Mouse (Mus musculus) neural tube, embryonic 11.5 days (tissue): ENCODE results near the gene Metrnl. TPM values are rescaled to one million over a fixed set of nuclear protein-coding genes. Genes with fewer than 3 reads are reported as not detected.

Experiments used
- ATAC-seq: fragments of 200-750 bp; cut with Nextera tagmentation; 2 replicates; pipeline ENCODE4 v1.8.0; 2017; ENCODE audit warnings: moderate number of reproducible peaks, mild to moderate bottlenecking, moderate TSS enrichment, moderate library complexity; ENCODE audit not compliant: insufficient read depth, low FRiP score, low TSS enrichment
- DNase-seq: peaks from one replicate; pipeline ENCODE4 v3.0.0-alpha.2; 2015; ENCODE audit warnings: low spot score
- H3K27ac ChIP-seq: fragments of 300-500 bp; sonication (generic); 2 replicates; pipeline ENCODE4 v1.5.1; 2014; ENCODE audit warnings: low read depth, mild to moderate bottlenecking, low read length
- H3K27me3 ChIP-seq: fragments of 300-500 bp; sonication (generic); 2 replicates; pipeline ENCODE4 v1.6.1; 2014; ENCODE audit warnings: mild to moderate bottlenecking, low read length, mixed read lengths; ENCODE audit not compliant: control insufficient read depth, insufficient read depth
- H3K36me3 ChIP-seq: fragments of 300-500 bp; sonication (generic); 2 replicates; pipeline ENCODE4 v1.6.1; 2014; ENCODE audit warnings: mild to moderate bottlenecking, low read length, moderate library complexity, mixed read lengths; ENCODE audit not compliant: control insufficient read depth, insufficient read depth
- H3K4me1 ChIP-seq: fragments of 300-500 bp; sonication (generic); 2 replicates; pipeline ENCODE4 v1.6.1; 2014; ENCODE audit warnings: low read length, mixed read lengths; ENCODE audit not compliant: control insufficient read depth, insufficient read depth
- H3K4me2 ChIP-seq: fragments of 300-500 bp; sonication (generic); 2 replicates; pipeline ENCODE4 v1.6.1; 2014; ENCODE audit warnings: low read depth, mild to moderate bottlenecking, moderate library complexity
- H3K4me3 ChIP-seq: fragments of 300-500 bp; sonication (generic); 2 replicates; pipeline ENCODE4 v1.5.1; 2014; ENCODE audit warnings: low read depth, low read length
- H3K9ac ChIP-seq: fragments of 300-500 bp; sonication (generic); 2 replicates; pipeline ENCODE4 v1.6.1; 2014; ENCODE audit warnings: mild to moderate bottlenecking, low read length
- H3K9me3 ChIP-seq: fragments of 300-500 bp; sonication (generic); 2 replicates; pipeline ENCODE4 v1.6.1; 2016; ENCODE audit warnings: low read length; ENCODE audit not compliant: control insufficient read depth
- WGBS: fragments of 180-500 bp; shearing (Covaris S2); extraction: QIAGEN DNeasy Blood & Tissue Kit; methylation state at CpG from one replicate; pipeline ENCODE4 v1.1.7; 2014; 5-methylcytosine and 5-hydroxymethylcytosine counted together
- polyA plus RNA-seq: library from polyadenylated mRNA; unstranded; fragments of >200 nt; fragmentation: Nextera tagmentation; extraction: Ambion mirVana; gene quantifications from 2 replicates; pipeline ENCODE4 v1.2.1, GENCODE M21; 2014

Metrnl gene
- polyA plus RNA-seq, 1 experiment from 2014 or later, result 18.9 TPM

- WGBS, result 96% methylated on average over 2 of the region's 2 CpGs
- Histone ChIP-seq H3K27me3 (no peaks in the 10 kb centered on the region), H3K9ac (no peak overlapping the region), H3K27ac (no peak overlapping the region), H3K36me3 (no peaks in the 10 kb centered on the region), H3K4me1 (no peaks in the 10 kb centered on the region), H3K9me3 (no peaks in the 10 kb centered on the region), H3K4me2 (no peak overlapping the region), H3K4me3 (no peak overlapping the region)
- DNase-seq (no peak), ATAC-seq (no peak)
Observed at GRCm38 (mm10) chr11:121676836-121677235, 24.5 kb upstream of the Metrnl start.

GRCm38 (mm10) chr11:121679581-121679980 is 21.8 kb upstream of the Metrnl start:
- no peaks in the 10 kb centered on the region for H3K9me3 ChIP-seq
- H3K27ac ChIP-seq, result no peak overlapping the region
- DNase-seq (no peak), ATAC-seq (no peak)
- no peak overlapping the region for H3K4me2 ChIP-seq
- WGBS, result 73% methylated on average over 2 of the region's 2 CpGs
- H3K4me3 ChIP-seq, result no peak overlapping the region
- H3K36me3 ChIP-seq, result no peaks in the 10 kb centered on the region
- H3K4me1 ChIP-seq, result no peaks in the 10 kb centered on the region
- H3K9ac ChIP-seq, result no peak overlapping the region
- no peaks in the 10 kb centered on the region for H3K27me3 ChIP-seq

- no peak overlapping the region for H3K4me3 ChIP-seq
- H3K9ac ChIP-seq, result no peak overlapping the region
- H3K27me3 ChIP-seq, result no peaks in the 10 kb centered on the region
- H3K4me1 ChIP-seq, result no peaks in the 10 kb centered on the region
- DNase-seq (no peak), ATAC-seq (no peak)
- no peak overlapping the region for H3K27ac ChIP-seq
- H3K36me3 ChIP-seq, result no peaks in the 10 kb centered on the region
- no peak overlapping the region for H3K4me2 ChIP-seq
- 71% methylated on average over 5 of the region's 5 CpGs for WGBS
- H3K9me3 ChIP-seq, result no peaks in the 10 kb centered on the region
Observed at GRCm38 (mm10) chr11:121680750-121681149, 20.6 kb upstream of the Metrnl start.

- Histone ChIP-seq H3K27me3 (no peaks in the 10 kb centered on the region), H3K4me1 (no peaks in the 10 kb centered on the region), H3K36me3 (no peaks in the 10 kb centered on the region), H3K27ac (no peak overlapping the region), H3K9ac (no peak overlapping the region), H3K9me3 (no peaks in the 10 kb centered on the region), H3K4me3 (no peak overlapping the region), H3K4me2 (no peak overlapping the region)
- no peak for DNase-seq
- 66% methylated on average over 3 of the region's 3 CpGs for WGBS
- no peak for ATAC-seq
Observed at GRCm38 (mm10) chr11:121683243-121683642, 18.1 kb upstream of the Metrnl start.

- no peak overlapping the region for H3K4me2 ChIP-seq
- H3K27ac ChIP-seq, result no peak overlapping the region
- H3K36me3 ChIP-seq, result no peaks in the 10 kb centered on the region
- WGBS, result 69% methylated on average over 6 of the region's 6 CpGs
- H3K4me3 ChIP-seq, result no peak overlapping the region
- no peaks in the 10 kb centered on the region for H3K9me3 ChIP-seq
- DNase-seq (no peak), ATAC-seq (no peak)
- no peaks in the 10 kb centered on the region for H3K4me1 ChIP-seq
- no peaks in the 10 kb centered on the region for H3K27me3 ChIP-seq
- H3K9ac ChIP-seq, result no peak overlapping the region
Observed at GRCm38 (mm10) chr11:121685491-121686001, 15.8 kb upstream of the Metrnl start.

GRCm38 (mm10) chr11:121686091-121686490 is 15.3 kb upstream of the Metrnl start:
- no peak for DNase-seq
- Histone ChIP-seq H3K36me3 (no peaks in the 10 kb centered on the region), H3K9me3 (no peaks in the 10 kb centered on the region), H3K9ac (no peak overlapping the region), H3K4me2 (no peak overlapping the region), H3K27me3 (no peaks in the 10 kb centered on the region), H3K4me1 (no peaks in the 10 kb centered on the region), H3K27ac (no peak overlapping the region), H3K4me3 (no peak overlapping the region)
- WGBS, result 82% methylated on average over 4 of the region's 4 CpGs
- ATAC-seq, result no peak

GRCm38 (mm10) chr11:121686674-121687073 is 14.7 kb upstream of the Metrnl start:
- no peaks in the 10 kb centered on the region for H3K27me3 ChIP-seq
- no peak overlapping the region for H3K27ac ChIP-seq
- no peak overlapping the region for H3K9ac ChIP-seq
- no peak overlapping the region for H3K4me2 ChIP-seq
- H3K36me3 ChIP-seq, result no peaks in the 10 kb centered on the region
- no peak for DNase-seq
- 78% methylated on average over 5 of the region's 5 CpGs for WGBS
- no peaks in the 10 kb centered on the region for H3K4me1 ChIP-seq
- H3K9me3 ChIP-seq, result no peaks in the 10 kb centered on the region
- H3K4me3 ChIP-seq, result no peak overlapping the region
- no peak for ATAC-seq

GRCm38 (mm10) chr11:121688024-121688423 is 13.3 kb upstream of the Metrnl start:
- H3K9me3 ChIP-seq, result no peaks in the 10 kb centered on the region
- no peaks in the 10 kb centered on the region for H3K4me1 ChIP-seq
- no peak overlapping the region for H3K27ac ChIP-seq
- WGBS, result 88% methylated on average over 2 of the region's 2 CpGs
- ATAC-seq, result no peak
- no peak overlapping the region for H3K4me3 ChIP-seq
- H3K9ac ChIP-seq, result no peak overlapping the region
- DNase-seq, result no peak
- no peaks in the 10 kb centered on the region for H3K27me3 ChIP-seq
- H3K4me2 ChIP-seq, result no peak overlapping the region
- no peaks in the 10 kb centered on the region for H3K36me3 ChIP-seq

GRCm38 (mm10) chr11:121695304-121696064 is 5.9 kb upstream of the Metrnl start:
- Histone ChIP-seq H3K27me3 (no peaks in the 10 kb centered on the region), H3K9ac (no peak overlapping the region), H3K4me2 (no peak overlapping the region), H3K27ac (no peak overlapping the region), H3K4me1 (no peaks in the 10 kb centered on the region), H3K4me3 (no peak overlapping the region), H3K36me3 (no peaks in the 10 kb centered on the region), H3K9me3 (no peaks in the 10 kb centered on the region)
- DNase-seq, result no peak
- WGBS, result 84% methylated on average over 5 of the region's 5 CpGs
- no peak for ATAC-seq
